Mouse (Mus musculus) urinary bladder, postnatal 25 days (tissue): ENCODE measurements at regions not wholly inside any gene's neighbourhood (a gene's known extent, or its start where the extent isn't known, plus 50 kb on each side); places are given as distances from the start of the nearest gene placed in this dataset.
"Not testable (repeated sequence)": the region's sequence is repeated elsewhere in the genome, so short reads cannot be mapped to it uniquely, and the experiment has no call there.

Experiments used
- DNase-seq: peaks from one replicate; pipeline ENCODE4 v3.0.0; 2022; ENCODE audit warnings: low spot score

DNA sequence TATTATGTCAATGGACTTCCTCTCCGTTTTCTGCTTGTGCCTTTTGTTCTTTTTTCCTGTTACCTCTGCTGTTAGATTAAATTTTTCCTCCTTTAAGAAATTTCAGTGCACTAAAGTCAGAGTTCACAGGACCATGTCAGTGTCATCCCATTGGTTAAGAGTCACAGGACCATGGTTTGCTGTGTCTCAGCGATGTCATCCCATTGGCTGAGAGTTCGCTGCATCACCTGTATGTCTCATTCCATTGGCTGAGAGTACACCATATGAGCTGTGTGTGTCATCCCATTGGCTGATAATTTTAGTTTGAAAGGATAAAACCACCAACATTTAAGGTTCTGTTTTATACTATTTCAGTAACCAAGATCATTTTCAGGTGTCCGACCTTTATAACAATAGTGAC is 50.7 kb upstream of the Jade1 start:
- no peak for DNase-seq

DNA sequence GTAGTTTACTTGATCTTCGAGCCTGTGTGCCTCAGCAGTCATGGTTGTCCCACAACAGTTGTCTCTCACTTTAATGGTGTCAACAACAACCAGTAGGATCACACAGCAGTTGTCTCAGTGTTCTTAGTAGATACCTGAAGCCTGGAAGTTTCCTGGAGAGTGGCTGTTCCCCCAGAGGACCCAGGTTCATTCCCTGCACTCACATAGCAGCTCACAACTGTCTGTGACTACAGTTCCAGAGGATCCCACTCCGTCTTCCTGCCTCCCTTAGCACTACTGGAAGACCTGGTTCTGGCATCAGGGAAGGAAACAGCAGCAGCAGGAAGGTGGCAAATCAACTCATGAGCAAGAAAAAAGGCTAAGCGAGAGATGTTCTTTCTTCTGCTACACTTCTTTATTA is 53.4 kb upstream of the Jade1 start:
- no peak for DNase-seq

GRCm38 (mm10) chr3:41501639-41502038 is 53.9 kb upstream of the Jade1 start:
- DNase-seq, result not testable (repeated sequence)

- no peak for DNase-seq
Observed at GRCm38 (mm10) chr3:41501124-41501523, 54.4 kb upstream of the Jade1 start.

- no peak for DNase-seq
Observed at GRCm38 (mm10) chr3:41499680-41500079, 55.9 kb upstream of the Jade1 start.

GRCm38 (mm10) chr3:41498791-41499190 is 56.7 kb upstream of the Jade1 start:
- no peak for DNase-seq

DNA sequence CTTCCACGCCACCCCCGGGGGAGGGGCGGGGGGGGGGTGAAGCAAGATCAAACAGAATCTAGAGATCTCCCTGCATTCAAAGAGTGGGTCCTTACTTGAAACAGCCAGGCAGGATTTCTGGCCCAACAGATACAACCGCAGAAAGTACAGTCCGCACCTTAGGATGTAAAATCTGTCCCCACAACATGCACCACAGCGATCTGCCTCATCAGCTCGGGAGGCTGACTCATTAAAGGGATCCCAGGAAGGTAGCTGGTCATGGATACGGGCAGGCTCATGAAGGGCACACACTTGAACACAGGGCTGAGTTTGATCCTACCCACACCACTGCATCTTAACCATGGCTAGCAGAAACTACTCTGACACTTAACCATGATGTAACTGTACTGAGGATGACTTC is 57.8 kb upstream of the Jade1 start:
- DNase-seq, result no peak

- DNase-seq, result no peak
Observed at GRCm38 (mm10) chr3:41496931-41497710, 58.4 kb upstream of the Jade1 start.

- no peak for DNase-seq
Observed at GRCm38 (mm10) chr3:41495893-41496292, 59.6 kb upstream of the Jade1 start.

DNA sequence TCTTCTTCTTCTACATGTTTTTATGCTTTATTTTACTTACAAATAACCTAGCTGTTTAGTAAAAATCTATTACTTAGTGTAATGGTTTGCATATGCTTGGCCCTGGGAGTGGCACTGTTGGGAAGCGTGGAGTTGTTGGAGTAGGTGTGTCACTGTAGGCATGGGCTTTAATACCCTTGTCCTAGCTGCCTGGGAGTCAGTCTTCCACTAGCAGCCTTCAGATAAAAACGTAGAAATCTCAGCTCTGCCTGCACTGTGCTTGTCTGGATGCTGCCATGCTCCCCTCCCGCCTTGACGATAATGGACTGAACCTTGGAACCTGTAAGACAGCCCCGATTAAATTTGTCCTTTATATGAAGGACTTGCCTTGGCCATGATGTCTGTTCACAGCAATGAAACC is 60.4 kb upstream of the Jade1 start:
- no peak for DNase-seq

GRCm38 (mm10) chr3:41493472-41493871 is 62.1 kb upstream of the Jade1 start:
- no peak for DNase-seq

- DNase-seq, result no peak
Observed at GRCm38 (mm10) chr3:41492727-41493392, 62.7 kb upstream of the Jade1 start.

GRCm38 (mm10) chr3:41492031-41492726 is 63.4 kb upstream of the Jade1 start:
- DNase-seq, result no peak

DNA sequence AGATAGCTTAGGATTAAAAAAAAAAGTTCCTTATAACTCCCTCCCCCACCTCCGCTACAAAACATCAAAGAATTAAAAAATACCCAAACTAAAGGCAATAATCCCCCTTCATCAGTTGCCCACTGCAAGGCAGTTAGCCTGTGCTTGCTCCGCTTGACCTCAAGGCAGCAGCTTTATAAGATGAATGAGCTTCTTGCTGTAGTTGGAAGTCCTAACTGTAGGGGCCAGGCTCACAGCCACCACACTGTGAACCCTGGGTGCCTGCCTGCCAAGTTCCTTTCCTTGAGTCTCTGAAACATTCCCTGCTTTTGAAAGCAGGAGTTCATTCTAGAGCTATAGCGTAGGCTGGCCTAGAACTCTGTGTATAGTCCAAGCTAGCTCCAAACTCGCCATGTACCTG is 64.3 kb upstream of the Jade1 start:
- no peak for DNase-seq

DNA sequence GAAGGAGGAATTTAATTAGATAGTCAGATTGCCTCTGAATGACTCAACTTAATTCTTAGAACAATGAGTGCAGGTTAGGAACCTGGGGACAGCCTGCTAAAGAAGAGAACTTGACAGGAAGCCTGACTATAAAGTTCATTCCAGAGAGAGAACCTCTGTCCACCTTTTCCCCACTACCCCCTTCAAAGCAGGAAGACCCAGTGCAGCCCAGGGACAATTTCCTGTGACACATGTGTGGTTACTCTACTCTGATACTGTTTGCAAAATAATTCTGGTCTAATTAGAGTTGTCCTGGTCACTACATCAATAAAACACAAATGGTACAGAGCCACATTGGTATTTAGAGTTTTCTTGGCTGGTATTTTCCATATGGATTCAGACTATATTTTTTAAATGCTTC is 65.5 kb upstream of the Jade1 start:
- no peak for DNase-seq

GRCm38 (mm10) chr3:41489571-41489970 is 66.0 kb upstream of the Jade1 start:
- no peak for DNase-seq

DNA sequence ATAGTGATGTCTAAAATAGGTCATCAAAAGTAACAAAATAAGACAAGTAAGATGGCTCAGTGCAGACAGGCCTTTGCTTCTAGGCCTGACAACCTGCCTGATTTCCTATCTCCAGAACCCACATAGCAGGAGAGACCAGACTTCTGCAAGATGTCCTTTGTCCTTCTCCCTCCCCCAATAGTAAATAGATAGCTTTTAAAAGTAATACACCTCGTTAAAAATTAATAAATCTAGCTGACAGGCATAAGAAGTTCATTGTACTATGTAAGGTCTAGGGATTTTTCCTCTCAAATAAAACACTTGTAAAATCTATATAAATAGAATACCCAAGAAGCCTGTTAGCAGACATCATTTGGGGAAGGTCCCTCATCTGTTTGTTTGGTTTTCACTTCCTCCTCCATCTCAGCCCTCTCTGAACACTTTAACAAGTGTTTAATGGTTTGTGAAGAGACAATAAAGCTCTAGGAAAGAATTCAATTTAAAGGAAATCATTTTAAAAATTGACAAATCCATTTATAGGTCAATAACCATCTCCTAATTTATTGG is 67.2 kb upstream of the Jade1 start:
- no peak for DNase-seq

DNA sequence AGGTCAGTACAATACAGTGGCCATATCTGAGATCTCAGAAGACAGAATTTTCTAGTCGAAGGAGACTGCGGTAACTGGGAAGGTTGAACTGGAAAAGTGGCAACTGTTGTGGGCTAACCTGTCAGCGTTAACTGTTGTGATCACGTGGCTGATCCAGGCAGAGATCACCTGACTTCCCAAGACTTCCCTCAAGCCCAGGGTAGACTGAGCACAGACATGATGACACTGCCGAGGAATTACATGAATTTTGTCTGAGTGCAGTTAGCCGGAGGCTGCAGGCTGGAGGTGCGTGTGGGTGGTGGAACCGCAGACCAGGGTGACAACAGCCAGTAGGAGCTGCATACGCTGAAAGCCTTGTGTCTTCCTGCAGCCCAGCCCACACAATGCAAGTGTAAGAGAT is 70.6 kb upstream of the Jade1 start:
- DNase-seq, result no peak

DNA sequence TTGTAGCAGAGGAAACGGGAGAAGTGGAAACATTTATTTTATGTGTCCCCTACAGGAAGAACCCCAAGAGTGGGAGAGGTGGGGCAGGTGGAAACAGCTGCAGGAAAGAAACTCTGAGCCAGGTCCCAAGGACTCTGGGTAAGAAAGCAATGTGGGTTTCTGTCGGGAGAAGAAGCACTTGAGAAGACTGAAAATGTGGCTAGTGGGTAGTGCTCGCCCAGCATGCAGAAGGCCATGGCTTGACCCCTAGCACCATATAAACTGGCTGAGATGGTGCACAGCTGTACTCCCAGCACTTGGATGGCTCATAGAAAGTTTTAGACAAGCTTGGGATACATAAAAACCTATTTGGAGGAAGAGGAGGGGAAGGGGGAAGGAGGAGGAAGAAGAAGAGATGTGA is 71.9 kb upstream of the Jade1 start:
- DNase-seq, result no peak

DNA sequence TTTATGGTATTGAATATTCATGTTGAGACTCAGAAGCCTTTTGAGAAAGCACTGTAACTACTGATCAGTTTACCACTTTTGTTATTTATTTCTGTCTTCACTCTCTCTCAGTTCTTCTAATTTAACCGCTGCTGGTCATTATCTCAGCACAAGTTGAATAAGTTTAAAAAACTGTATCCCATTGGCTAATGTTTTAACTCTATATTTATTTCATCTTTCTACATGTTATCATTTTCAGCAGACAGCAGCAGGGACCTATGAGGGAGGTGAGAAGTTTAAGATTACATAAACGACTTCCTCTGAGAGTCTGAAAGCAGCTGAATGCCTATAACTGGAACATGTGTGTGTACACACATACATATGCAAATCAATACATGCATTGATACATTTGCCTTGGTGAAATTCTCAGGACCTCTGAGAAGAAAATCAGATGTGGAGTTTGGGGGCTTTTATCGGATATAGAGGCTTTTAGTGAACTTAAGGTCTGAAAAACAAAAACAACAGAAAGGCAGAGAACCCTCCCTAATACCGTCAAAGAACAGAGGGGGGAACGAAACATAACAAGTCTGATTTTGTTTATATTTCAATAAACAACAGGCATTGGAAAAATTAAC is 72.5 kb upstream of the Jade1 start:
- no peak for DNase-seq

- DNase-seq, result no peak
Observed at GRCm38 (mm10) chr3:41480186-41480585, 75.3 kb upstream of the Jade1 start.

- no peak for DNase-seq
Observed at GRCm38 (mm10) chr3:41478971-41479370, 76.6 kb upstream of the Jade1 start.
